Mouse (Mus musculus): ENCODE results near the gene Ptprc.

DNA sequence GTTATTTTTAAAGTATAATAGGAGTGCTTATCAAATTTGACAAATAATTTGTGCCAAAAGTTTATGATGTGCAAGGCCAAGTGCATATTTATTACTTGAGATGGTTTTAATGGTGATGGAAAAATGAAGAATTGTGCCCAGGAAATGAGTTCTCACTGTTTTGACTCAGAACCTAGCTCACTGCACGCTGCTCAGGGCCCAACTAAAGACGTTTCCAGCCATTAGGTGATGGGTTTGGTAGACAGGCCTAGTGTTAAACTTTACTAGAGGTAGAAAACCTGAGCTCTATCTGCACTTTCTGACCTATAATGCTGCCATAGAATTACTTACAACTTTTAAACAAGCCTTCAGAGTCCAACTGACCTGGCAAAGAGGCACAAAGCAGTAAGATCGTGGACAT, 3.0 kb downstream of the Ptprc start:
- TF ChIP-seq MAX (IDR thresholded peaks at IDR 0.05; ENCODE audit: low read length), result no peak
- TF ChIP-seq NELFE (IDR thresholded peaks at IDR 0.05; ENCODE audit: low read depth, low read length), result no peak
- no peak for TF ChIP-seq CTCF (IDR thresholded peaks at IDR 0.05 in 2 of 3, conservative IDR thresholded peaks at IDR 0.05 in 1 of 3; ENCODE audit: control insufficient read depth in 1 of 3, insufficient read depth in 1 of 3, low read depth in 2 of 3, low read length in 3 of 3, poor library complexity in 1 of 3, severe bottlenecking in 1 of 3)
- TF ChIP-seq POLR2A (IDR thresholded peaks at IDR 0.05; ENCODE audit: control insufficient read depth in 1 of 2, insufficient read depth in 1 of 2, low read depth in 1 of 2, low read length in 2 of 2, poor library complexity in 1 of 2), result no peak
- no peak for TF ChIP-seq ELF1 (IDR thresholded peaks at IDR 0.05; ENCODE audit: low read depth, low read length)
- no peak for TF ChIP-seq HCFC1 (IDR thresholded peaks at IDR 0.05; ENCODE audit: low read depth, low read length)
- no peak for TF ChIP-seq POLR2AphosphoS5 (IDR thresholded peaks at IDR 0.05; ENCODE audit: borderline replicate concordance, low read depth, low read length)
- TF ChIP-seq USF2 (IDR thresholded peaks at IDR 0.05; ENCODE audit: borderline replicate concordance in 1 of 2, insufficient read depth in 1 of 2, low read depth in 1 of 2, low read length in 2 of 2), result no peak
- TF ChIP-seq SMC3 (IDR thresholded peaks at IDR 0.05; ENCODE audit: low read depth, low read length), result no peak
- TF ChIP-seq EP300 (IDR thresholded peaks at IDR 0.05; ENCODE audit: low read depth in 1 of 2, low read length in 2 of 2), result no peak
- TF ChIP-seq ZNF384 (IDR thresholded peaks at IDR 0.05; ENCODE audit: low read depth, low read length), result no peak
- no peak for TF ChIP-seq ETS1 (IDR thresholded peaks at IDR 0.05; ENCODE audit: low read depth, low read length)
- TF ChIP-seq MAFK (IDR thresholded peaks at IDR 0.05; ENCODE audit: borderline replicate concordance, low read depth, low read length), result no peak
- no peak for TF ChIP-seq ZMIZ1 (IDR thresholded peaks at IDR 0.05; ENCODE audit: low read depth, low read length)

All from MEL (cell line).